Mouse (Mus musculus): ENCODE results near the gene Pglyrp4. TPM values are rescaled to one million over a fixed set of nuclear protein-coding genes. Genes with fewer than 3 reads are reported as not detected.
"Not testable (repeated sequence)": the region's sequence is repeated elsewhere in the genome, so short reads cannot be mapped to it uniquely, and the experiment has no call there.

Gene Pglyrp4
- 0.76 and 0.77 TPM in 2 replicates for polyA plus RNA-seq (2012; rRNA removed)

DNA sequence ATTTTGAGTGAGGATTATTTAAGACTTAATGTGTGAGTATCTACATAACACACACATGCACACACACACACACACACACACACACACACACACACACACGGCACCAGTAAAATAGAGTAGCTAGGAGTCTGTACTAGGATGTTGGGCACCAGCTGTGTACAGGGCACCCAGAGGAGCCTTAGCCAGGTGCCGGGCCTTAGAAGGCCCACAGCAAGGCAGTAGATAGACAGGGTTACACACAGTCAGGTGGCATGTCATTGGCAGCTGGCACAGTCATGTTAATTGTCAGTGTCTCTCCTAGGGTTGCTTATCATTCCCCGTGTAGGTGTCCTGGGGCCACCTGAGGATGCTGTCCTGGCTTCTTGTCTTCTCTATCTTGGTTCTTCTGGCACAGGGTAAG is at the start of gene Pglyrp4:
Gene Pglyrp4, plus strand, starts transcription at position 301 of the 400 bp plus-strand sequence.
- DNase-seq (ENCODE audit: low read depth): no peak

DNA sequence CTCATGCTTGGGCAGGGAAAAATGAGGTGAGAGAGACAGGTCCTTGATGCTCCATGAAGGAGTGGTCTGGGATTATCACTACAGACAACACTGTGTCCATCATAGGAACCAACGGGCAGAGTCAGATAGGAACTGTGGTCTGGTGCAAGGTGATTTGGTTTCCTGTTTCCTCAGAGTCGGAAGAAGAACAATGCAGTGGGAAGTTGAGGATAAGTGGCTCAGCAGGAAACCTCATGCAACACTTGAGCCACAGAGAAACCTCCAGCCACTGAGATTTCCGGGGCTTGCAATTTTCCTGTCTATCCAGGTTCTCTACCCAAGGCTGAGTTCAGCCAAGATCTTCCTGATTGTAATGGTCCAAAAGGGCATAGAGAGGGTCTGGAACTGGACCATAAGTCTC is 48.0 kb upstream of the Pglyrp4 start:
- DNase-seq (ENCODE audit: low read depth): no peak

DNA sequence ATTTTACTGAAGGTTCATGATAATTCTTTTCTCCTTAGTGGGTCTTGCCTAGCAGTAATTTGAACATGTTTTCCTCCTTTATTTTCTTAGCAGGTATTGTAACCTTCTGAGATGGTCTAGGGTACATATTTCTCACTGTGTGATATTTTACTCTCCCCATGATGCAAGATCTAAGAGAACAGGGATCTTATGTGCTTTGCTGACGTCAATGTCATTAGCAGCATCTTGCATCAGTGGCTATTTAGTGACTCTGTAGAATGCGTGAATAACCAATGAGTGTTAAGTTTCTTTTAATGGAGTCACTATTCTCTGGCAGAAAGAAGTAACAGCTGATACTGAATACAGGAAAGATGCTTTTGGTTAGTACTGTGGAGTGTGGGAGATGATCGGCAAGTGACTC is 42.8 kb upstream of the Pglyrp4 start:
- DNase-seq (ENCODE audit: low read depth): no peak

DNA sequence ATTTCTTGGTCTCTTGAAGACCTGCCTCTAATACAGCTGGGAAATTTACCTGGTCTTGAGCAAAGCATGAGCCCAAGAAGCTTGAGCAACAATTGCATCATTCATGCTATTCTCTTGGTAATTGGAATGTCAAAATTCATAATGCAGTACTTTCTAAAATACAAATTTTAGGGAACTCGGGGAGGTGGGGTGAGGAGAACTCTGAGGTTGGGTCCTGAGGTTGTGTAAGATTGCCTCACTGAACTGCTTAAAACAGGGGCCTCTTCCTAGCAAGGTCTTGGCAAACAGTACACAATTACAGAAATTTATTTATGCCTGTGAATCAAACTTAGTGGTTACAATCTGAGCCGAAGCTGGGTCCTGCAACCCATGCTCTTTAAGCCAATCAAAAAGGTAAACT is 39.9 kb upstream of the Pglyrp4 start:
- no peak for DNase-seq (ENCODE audit: low read depth)

DNA sequence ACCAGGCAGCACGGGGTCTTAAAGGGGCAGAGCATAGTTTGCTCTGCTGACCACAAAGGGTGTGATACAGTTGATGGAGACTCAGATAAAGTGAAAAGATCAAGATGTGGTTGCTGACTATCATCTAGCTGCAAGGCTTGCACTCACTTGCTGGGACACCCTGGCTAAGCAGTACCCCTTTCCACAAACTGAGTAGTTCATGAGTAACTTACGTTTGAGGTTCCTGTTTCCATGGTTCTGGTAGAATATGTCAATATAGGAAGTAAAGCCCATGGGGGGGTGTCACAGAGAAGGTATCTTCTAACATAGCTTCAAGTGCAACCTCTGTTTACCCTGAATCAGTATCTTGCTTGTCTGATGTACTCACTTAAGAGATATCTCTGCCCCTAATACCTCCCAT is 33.2 kb upstream of the Pglyrp4 start:
- no peak for DNase-seq (ENCODE audit: low read depth)

DNA sequence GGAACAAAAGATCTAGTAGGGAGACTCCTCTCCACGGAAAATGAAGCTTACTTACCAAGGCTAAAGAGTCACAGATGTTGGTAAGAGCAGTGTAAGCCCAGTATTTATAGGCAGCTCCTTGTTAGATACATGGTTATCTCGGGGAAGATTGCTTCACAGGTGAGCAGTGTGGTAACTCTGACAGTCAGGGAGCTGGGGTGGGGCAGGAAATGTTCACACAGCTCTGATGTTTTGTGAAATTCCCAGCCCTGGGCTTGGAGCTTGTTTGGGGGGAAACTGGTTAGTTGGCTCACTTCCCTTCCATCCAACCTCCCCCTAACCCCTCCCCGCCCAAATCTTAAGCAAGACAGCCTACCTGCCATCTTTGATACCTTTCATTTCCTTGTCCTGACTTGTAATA is 31.1 kb upstream of the Pglyrp4 start, which contains the start of gene S100a9:
Gene S100a9, minus strand, starts transcription at position 109 of the 400 bp plus-strand sequence.
- no peak for DNase-seq (ENCODE audit: low read depth)

DNA sequence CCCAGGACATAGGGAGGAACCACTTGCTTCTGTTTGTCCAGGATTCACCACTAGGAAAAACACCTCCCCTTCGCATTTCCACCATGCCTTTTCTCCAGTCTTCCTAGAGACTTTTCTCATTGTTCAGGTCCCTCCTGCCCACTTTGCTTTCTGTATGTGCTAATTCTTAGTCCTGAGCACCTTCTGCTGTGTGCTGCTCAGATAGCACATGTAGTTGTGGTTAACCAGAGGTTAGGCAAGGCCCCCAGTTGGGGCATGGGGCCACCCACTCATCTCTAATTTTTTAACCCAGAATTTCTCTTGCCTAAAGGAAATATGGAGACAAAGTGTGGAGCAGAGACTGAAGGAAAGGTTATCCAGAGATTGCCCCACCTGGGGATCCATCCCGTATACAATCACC is 24.5 kb upstream of the Pglyrp4 start:
- no peak for DNase-seq (ENCODE audit: low read depth)

DNA sequence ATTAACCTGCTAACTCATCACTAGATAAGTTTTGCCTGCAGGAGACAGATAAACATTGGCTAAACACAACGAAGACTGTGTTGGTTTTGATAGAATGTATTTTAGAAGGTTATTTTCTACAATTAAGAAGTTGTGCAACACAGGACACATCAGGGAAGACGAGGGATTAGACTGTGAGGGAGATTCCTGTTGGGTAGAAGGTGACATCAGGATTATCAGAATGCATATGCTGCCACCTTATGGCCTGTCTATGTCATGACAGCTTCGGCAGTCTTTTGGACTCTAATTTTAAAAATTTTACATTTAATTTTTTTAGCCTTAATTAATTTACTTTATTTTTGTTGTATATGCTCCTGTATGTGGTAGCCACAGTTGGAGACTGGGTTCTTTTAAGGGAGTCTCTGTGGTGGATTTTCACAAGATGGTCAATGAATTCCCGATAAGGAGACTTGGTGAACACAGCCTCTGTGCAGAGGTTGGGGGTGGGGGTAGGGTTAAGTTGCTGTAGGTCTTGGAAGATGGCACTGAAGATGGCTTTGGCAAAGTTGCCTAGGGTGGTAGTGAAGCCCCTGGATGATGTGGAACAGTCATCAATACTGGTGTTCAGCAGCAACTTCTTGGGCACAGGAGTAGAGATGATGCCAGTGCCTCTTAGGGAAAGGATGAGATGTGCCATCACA is 18.0 kb upstream of the Pglyrp4 start:
- no peak for DNase-seq (ENCODE audit: low read depth)

DNA sequence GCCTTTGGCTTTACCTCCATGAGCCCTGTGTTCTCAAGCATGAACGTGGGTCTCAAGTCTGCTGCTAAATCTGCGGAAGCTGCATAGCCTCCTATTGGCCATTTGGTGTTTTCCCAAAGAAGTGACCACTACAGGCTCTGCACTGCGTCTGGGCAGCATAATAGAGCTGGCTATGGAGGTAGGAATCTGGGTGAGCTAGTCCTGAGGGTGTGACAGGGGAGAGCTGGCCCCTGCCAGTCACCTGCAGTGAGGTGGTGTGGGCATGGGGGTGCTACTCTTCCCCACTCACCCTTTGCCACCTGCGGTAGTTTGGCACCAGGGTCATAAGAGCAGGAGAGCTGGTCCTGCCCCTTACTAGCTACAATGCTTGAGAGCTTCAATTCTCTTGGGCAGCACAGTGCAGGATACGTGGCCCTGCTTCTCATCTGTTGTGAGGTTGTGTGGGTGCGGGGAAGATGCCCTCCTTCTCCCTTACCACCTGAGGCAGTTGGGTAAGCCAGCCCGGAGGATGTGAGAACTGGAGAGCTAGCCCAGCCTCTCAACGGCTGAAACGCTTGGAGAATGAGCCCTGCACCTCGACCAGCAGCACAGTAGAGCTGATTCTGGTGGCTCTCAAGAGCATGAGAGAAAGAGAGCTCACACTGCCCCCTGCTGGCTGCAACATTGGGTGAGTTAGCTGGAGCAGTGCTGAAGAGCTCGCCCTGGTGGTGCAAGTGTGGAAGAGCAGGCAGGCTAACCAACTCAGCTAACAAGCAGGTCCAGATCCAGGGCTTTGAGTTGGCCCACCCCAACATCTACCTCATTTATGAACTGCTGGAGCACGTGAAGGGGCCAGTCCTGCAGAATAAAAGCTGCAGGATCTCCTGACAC is 16.9 kb upstream of the Pglyrp4 start:
- no peak for DNase-seq (ENCODE audit: low read depth)

DNA sequence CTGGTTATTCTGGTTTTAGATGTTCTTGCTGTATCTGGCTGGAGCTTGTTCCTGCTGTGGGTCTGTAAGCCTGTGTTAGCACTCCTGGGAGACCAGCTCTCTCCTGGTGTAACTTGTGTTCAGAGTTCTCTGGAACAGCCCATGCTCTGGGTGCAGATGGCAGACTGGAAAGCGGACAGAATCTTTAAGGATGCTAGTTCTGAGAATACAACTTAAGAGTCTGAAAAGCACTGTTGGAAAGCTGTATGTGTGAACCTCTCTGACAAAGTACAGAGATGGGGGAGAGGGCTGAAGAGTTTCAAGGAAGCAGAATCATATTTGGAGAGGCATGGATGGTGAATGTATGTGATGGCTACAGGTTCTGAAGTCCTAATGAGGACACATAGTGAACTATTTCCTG is 23.0 kb downstream of the Pglyrp4 start:
- DNase-seq (ENCODE audit: low read depth): no peak

DNA sequence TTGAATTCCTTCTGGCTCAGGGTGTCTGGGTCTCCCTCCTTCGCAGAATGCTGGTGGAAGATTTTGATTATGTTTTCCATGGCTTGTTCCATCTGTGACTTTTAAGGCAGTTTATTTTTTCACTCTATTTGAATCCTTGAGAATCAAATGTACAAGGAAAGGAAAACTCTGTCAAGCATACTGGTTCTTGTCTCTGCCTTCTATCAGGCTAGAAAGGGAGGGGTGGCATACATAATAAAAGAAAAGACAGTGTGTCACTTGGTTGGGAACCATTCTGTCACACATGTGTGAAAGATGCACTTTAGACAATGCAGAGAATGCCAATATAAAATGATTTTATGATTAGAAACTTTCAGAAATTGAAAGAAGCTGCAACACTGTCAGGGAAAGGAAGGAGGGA is 51.1 kb downstream of the Pglyrp4 start, which contains the start of gene Gm5849:
Gene Gm5849, minus strand, starts transcription at position 101 of the 400 bp plus-strand sequence.
- DNase-seq (ENCODE audit: low read depth): not testable (repeated sequence)

Other genes starting within 250 kb of the Pglyrp4 start
- 38.3 and 41.3 TPM in 2 replicates for gene Snapin, start 235.9 kb upstream of the Pglyrp4 start, polyA plus RNA-seq (2012; rRNA removed)
- gene Chtop, start 217.4 kb upstream of the Pglyrp4 start, polyA plus RNA-seq (2012; rRNA removed): 35.9 and 46.2 TPM in 2 replicates
- gene S100a1, start 212.5 kb upstream of the Pglyrp4 start, polyA plus RNA-seq (2012; rRNA removed): 184 and 230 TPM in 2 replicates
- 73.7 and 97.9 TPM in 2 replicates for gene S100a13, start 212.5 kb upstream of the Pglyrp4 start, polyA plus RNA-seq (2012; rRNA removed)
- gene S100a14, start 200.1 kb upstream of the Pglyrp4 start, polyA plus RNA-seq (2012; rRNA removed): 2.5 and 7.2 TPM in 2 replicates
- gene S100a16, start 189.7 kb upstream of the Pglyrp4 start, polyA plus RNA-seq (2012; rRNA removed): 161 and 192 TPM in 2 replicates
- gene S100a3, start 166.3 kb upstream of the Pglyrp4 start, polyA plus RNA-seq (2012; rRNA removed): 1.4 TPM in 2 replicates
- not detected in 2 replicates for gene S100a2, start 136.7 kb upstream of the Pglyrp4 start, polyA plus RNA-seq (2012; rRNA removed)
- gene Gm42674, start 125.0 kb upstream of the Pglyrp4 start, polyA plus RNA-seq (2012; rRNA removed): not detected in 2 replicates
- 27.8 and 69.1 TPM in 2 replicates for gene S100a4, start 123.1 kb upstream of the Pglyrp4 start, polyA plus RNA-seq (2012; rRNA removed)
- not detected in 2 replicates for gene S100a5, start 118.4 kb upstream of the Pglyrp4 start, polyA plus RNA-seq (2012; rRNA removed)
- 229 and 578 TPM in 2 replicates for gene S100a6, start 114.0 kb upstream of the Pglyrp4 start, polyA plus RNA-seq (2012; rRNA removed)
- 0.19 and 0.39 TPM in 2 replicates for gene S100a7a, start 72.9 kb upstream of the Pglyrp4 start, polyA plus RNA-seq (2012; rRNA removed)
- 0.48 and 7.4 TPM in 2 replicates for gene S100a8, start 57.9 kb upstream of the Pglyrp4 start, polyA plus RNA-seq (2012; rRNA removed)
- 1.2 and 1.3 TPM in 2 replicates for gene S100a9, start 31.2 kb upstream of the Pglyrp4 start, polyA plus RNA-seq (2012; rRNA removed)
- not detected in 2 replicates for gene Gm5849, start 51.0 kb downstream of the Pglyrp4 start, polyA plus RNA-seq (2012; rRNA removed)